Mouse (Mus musculus): ENCODE data around the gene Nkiras2.
A peak's percentile ranks its signal among the peaks of the same experiment; 100 is the strongest.
"Not testable (repeated sequence)": the region's sequence is repeated elsewhere in the genome, so short reads cannot be mapped to it uniquely, and the experiment has no call there.

The Nkiras2 gene

DNA sequence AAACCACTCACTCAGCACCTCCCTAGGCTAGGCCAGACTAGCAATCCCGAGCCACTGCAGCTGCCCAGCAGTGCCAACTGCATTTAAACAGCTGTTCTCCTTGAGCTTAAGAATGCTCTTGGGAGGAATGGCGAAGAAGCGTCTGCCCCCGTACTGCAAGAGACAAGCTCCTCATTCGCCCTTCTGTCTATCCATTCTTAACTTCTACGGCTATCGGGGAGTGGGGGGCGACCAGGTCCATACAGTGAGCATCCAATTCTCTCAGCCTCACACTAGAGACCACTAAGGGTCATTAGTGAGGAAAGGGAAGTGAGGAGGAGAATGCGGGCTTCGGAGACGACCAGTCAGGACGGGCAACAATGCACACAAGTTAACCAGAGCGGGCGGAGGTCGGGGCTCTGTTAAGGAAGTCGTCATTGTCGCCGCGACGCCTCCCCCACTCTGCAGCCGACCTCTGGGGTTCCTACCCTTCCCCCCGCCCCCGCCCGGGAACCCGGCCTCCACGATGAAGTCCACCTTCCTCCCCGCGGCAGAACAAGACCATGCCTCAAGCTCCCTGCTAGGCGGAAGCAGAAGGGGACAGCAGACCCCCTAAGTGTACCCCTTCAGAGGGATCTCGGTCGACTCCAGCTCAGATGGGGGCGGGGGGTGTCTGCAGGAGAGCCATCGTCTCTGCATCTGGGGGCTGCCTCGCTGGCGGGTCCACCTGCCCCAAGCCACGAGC is at the start of gene Nkiras2:
Gene Nkiras2 (plus strand): TSS at position 484 of the 724 bp plus-strand sequence.
- DNase-seq, result peak; percentile 64

DNA sequence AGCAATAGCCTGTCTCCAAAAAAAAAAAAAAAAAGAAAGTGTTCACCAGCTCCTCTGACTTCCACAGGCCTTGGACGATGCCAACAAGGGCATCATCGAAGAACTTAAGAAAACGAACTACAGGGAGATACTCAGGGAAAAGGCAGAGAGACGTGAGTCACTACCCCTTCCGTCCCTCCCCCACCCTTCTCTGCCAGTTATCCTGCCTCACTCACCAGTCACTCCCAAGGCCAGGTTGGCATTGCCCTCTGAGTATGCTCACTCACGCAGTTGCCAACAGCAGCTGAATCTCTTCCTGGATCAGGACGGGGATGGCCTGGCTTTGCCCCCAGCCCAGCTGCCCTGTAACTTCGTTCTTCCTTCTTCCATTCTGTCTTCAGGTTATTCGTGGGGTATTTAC is 49.3 kb upstream of the Nkiras2 start:
- no peak for DNase-seq

DNA sequence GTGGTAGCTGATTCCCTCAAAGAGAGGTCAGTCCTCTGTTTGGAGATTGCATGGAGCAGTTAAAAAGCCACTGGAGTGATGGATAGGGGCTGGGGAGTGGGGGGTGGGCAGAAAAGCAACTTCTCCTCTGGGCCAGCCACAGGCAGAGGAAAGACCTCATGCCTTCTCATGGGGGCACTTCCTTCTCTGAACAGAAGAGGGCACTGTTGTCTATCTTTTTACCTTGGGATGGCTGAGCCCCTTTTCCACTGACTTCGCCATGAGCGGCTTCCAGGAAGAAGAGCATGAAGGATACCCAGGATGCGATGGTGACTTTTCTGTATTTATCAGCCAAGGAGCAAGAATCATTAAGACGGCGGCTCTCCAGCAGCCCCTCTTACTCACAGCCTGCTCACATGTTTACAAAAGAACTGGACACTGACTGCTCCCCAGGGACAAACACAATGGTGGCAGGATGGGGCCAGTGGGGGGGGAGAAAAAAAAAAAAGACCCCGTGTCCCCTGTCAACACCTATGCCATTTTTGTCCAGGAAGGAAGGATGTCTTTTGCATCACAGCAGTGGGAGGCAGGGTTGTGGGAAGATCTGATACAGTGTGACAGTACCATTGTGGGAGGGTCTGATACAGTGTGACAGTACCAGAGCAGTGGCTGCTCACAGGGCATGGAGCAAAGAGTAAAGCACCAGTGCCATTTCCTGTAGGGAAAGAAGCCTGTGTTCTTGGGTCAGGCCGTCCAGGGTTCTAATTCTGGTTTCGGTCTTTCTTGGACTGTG is 48.4 kb upstream of the Nkiras2 start:
- DNase-seq, result peak; percentile 72

DNA sequence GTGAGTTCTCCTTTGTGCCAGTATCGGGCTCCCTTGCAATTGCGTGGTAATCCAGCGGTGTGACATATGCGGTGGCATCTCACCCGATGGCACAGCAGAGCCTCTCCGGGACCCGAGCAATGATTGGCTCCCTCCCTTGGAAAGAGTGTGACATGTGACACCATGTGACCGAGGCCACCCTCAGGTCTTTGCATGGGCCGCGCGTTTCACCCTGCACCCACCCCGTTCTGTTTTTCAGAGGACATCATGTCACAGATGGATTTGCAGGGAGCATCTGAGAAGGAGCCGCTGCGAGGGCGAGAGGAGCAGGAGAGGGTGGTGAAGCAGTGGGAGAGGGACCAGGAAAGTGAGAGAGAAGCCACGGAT is 47.9 kb upstream of the Nkiras2 start:
- DNase-seq, result no peak

DNA sequence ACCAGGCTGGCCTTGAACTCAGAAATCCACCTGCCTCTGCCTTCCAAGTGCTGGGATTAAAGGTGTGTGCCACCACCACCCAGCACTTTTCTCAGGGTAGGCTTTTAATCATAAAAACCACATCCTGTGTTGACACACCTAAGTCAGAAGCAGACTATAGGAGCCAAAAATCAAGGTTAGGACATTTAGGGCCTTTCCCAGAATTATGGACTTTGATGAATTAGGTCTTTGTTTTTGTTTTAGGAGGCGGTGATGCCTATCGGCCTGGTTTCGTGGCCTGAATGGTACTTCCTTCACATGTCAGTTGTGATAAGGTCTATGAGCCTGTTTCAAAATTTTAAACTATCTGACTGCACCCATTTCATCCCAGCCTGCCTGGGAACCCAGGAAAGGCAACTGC is 44.9 kb upstream of the Nkiras2 start:
- DNase-seq, result no peak

DNA sequence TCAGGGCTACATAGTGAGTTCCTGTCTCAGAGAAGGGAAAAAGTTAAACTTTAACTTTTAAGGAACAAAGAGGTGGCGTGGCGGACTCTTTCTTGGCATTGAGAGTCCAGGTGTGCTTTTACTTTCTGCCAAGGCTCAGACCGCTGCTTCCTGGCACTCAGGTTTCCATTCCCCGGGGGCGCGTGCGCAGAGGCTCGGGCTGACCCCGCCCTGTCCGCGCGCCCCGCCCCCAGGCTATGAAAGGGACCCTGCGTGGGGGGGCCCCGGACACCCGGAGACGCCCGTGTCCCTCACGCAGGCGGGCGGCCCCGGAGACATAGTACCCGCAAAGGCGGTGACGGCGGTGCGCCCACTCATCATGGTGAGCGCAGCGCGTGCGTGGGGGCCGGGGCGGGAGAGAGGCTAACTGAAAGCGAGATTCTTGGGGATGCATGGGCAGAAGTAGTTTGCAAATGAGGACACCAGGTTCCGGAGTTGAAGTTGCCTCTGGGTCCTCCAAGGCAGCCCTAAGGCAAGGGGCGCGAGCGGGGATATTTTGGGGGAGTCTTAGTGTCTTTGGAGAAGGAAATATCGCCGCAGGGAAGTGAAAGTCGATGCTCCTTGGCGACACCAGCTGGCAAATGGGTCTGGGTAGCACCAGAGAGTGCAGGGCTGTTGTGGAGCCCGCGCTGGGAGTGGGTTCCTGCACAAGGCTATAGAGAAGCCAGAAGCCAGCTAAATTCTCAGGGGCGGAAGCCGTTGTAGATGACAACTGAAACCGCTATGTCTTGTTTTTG is 44.1 kb upstream of the Nkiras2 start, which contains the start of gene Cnp:
Gene Cnp (plus strand): TSS at position 197 of the 776 bp plus-strand sequence.
- peak; percentile 71 for DNase-seq

DNA sequence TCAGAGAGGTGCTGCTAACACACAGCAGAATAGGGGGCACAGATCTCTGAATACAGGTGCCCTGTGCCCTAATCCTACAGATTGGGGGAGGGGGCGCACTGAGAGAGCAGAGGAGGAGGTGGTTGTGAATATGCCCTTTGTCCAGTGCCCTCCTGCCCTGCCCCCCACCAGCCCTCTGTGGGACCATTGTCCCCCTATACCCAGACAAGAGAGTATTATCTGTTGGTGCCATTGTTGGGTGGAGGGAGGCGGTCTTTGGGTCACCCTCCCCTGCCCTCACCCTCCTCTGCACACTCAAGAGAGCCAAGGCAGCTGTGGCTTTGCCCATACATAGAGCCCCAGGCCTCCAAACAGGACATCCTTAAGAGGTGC is 43.6 kb upstream of the Nkiras2 start:
- DNase-seq, result peak; percentile 30

DNA sequence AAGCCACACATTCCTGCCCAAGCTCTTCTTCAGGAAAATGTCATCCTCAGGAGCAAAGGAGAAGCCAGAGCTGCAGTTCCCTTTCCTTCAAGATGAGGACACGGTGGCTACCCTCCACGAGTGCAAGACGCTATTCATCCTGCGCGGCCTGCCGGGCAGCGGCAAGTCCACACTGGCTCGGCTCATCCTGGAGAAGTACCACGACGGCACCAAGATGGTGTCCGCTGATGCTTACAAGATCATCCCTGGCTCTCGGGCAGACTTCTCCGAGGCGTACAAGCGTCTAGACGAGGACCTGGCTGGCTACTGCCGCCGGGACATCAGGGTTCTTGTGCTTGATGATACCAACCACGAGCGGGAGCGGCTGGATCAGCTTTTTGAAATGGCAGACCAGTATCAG is 42.8 kb upstream of the Nkiras2 start:
- DNase-seq, result no peak

DNA sequence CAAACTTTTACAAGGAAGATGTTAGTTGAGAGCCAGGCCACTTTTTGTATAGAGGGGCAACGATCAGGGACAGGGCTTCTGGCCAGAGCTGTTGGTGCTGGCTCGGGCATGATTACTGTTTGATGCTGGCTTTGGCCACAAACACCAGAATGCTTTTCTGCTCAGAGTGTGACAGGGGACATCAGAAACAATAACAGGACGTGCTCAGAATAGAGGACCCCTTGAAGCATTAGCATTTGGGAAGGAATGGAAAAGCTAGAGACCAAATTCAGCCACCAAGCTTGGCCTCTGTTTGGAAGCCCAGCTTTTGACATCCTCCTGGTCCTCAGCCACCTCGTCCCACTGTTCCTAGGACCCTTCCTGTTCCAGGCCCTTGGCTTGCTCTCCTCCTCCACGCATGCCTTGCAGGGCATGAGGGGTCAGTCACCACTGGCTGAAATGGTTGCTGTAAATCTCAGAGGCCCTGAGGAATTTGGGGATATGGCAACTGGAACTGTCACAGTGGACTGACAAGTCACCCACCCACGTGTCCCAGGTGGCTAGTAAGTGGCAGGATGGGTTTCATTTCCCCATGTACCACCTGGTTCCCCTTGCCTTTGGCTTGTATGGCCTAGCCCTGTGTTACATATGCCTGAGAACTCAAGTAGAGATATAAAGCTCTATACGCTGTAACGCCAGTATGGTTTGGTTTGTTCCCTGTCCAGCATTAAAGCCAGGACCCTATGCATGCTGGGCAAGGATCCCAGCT is 41.0 kb upstream of the Nkiras2 start:
- DNase-seq, result no peak

DNA sequence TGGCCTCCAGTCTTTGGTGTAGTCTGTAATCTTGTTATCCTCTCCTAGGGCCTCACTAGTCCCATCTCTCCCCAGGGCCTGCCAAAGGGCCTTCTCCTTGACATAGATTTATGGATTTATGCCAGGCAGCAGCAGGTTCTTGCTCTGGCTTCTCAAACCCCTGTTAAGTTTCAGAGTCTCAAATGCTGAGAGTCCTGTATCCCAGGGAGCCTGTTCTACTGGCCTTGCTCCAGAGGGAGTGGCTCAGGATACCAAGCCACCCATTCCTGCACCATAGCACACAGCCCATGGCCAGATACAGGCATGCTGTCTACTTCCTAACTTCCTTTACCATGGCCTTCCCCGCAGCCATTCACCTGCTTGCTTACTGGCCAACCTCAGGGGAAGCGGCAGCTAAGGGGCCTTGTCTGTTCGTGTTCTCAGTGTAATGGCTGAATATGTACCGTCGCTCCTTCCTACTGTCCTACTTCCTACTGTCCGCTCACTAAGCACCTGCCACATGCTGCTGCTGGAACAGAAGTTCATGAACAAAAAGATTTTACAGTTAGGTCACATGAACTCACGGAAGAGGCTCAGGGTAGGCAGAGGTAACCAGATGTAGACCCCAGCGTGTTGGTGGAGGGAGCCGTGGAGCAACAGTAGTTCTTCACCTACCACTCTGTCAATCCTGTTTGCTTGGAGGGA is 39.8 kb upstream of the Nkiras2 start:
- no peak for DNase-seq

DNA sequence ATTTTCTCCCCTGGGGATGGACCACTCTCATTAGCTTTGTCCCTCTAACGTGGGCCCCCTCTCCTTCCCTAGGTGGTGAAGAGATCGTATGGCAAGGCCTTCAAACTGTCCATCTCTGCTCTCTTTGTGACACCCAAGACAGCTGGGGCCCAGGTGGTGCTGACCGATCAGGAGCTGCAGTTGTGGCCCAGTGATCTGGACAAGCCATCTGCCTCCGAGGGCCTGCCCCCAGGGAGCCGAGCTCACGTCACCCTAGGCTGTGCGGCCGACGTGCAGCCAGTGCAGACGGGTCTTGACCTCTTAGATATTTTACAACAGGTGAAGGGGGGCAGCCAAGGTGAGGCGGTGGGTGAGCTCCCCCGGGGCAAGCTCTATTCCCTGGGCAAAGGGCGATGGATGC is 38.8 kb upstream of the Nkiras2 start:
- DNase-seq, result no peak

DNA sequence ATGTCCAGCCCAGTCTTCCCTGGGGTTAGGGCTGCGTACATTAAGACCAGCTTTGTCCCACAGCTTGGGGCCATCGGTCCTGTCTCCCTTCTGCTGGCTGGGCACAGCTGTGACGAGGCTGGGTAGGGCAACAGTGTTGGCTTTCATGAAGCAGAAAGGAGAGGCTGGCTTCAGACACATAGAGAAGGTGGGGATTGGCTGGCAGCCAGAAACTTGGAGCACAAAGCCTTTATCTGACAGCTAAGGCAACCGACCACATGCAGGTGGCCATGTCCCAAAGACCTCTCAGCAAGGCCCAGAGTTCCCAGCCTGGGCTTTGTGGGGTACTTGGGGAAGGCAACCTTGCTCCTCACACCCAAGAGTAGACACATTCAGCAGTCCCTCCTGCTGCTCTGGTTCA is 37.3 kb upstream of the Nkiras2 start:
- DNase-seq, result peak; percentile 48

DNA sequence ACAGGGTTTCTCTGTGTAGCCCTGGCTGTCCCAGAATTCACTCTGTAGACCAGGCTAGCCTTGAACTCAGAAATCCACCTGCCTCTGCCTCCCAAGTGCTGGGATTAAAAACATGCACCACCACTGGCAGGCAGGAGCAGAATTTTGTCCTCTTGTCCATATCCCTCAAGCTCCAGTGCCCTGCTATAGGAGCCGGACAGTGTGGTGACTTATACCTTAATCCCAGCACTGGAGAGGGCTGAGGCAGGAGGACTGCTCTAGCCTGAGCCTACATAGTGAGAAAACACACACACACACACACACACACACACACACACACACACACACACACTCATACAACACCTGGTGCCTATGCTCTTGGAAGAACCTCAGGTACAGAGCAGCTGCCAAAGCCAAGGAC is 36.6 kb upstream of the Nkiras2 start:
- DNase-seq, result not testable (repeated sequence)

DNA sequence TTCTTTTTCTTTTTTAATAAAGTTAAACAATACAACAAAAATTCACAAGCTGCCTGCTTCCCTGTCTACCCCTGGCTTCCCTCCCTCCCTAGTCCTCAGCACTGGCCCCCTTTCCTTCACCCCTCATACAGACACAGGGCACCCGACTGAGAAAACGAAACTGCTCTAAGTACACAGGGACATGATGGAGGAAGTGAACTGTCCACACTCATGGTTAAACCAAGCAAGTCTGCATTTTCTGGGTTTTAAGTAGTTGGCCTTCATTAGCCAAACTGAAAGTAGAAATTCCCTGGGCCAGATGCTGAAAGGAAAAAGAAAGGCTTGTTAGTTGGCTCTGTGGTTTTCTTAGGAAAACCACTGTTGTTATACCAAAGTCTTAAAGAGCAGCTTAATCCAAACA is 36.2 kb upstream of the Nkiras2 start:
- DNase-seq, result no peak

DNA sequence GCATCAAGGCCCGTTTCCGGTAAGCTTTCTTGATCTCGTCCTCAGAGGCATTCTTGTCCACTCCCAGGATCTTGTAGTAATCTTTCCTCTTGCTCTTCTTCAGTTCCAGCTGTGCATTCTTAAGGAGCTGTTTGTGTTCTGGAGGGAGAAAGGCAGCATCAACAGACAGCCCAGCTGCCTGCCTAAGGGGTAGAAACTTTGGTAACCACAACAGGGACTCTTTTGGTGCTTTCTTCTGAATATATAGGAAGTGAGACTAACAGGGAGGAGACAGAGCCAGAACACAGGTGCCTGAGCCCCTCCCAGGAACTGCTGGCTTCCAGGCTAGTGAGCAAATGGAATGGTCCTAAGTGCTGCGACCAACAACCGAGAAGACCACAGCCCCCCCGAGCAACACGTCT is 34.5 kb upstream of the Nkiras2 start:
- no peak for DNase-seq

DNA sequence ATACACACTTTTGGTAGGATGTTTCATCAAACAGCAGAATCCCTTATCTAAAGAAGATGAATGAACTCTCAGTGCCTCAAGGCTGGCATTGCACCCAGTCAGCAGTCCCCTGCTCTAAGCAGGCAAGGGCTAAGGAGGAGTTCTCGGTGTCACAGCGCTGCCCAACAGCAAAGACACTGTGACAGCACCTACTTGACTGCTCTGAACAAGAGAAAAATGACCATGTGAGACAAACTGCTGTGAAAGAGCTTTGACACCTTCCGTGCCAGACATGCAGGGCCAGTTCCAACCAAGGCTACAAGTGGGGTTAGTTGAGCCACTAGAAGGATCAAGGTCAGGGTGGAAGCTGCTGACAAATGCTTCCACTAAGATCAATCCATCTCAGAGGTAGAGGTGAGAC is 33.9 kb upstream of the Nkiras2 start:
- no peak for DNase-seq

DNA sequence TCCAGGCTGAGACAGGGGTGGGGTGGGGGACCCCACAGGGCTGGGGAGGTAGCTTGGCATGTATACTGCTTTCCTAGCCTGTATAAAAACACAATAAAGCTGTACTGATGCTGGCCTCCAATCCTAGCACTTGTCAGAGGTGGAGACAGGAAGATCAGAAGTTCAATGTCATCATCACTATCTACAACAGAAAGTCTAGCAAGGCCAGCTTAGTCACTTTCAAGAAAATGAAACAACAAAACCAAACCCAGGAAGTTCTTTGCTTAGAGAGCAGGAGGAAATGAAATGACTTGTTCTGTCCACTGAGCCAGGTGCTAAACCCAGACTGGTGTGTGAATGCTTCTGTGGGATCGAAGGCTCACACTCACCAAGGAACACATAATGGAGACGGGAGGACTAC is 30.6 kb upstream of the Nkiras2 start:
- DNase-seq, result no peak

DNA sequence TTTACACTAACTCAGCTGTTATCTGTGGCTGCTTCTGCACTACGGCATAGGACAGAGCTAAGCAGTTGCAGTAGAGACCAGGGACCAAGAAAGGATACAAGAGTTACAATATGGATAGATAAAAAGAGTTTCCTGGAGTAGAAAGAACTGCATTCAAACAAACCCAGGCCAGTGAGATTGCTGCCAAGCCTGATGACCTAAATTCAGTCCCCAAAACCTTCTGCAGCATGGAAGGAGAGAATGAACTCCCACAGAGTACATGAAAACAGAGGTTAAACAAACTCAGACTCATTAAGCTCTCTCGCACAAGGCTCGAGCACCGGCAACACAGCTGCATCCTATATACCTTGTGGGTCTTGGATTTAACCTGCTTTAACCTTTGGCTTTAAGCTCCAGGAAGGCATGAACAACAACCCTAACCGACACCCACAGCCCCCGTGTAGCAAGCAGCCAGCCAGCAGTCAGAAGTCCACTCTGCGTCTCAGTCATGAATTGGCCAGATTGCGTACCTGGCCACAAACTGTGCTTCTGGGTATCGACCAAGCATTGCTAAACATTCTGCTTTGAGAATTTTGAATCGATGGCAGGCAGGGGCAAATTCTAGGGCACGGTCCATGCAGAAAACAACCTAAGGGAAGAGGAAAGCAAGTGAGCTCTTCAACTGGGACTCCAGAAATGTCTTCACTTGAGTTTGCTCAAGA is 26.5 kb upstream of the Nkiras2 start:
- DNase-seq, result no peak

DNA sequence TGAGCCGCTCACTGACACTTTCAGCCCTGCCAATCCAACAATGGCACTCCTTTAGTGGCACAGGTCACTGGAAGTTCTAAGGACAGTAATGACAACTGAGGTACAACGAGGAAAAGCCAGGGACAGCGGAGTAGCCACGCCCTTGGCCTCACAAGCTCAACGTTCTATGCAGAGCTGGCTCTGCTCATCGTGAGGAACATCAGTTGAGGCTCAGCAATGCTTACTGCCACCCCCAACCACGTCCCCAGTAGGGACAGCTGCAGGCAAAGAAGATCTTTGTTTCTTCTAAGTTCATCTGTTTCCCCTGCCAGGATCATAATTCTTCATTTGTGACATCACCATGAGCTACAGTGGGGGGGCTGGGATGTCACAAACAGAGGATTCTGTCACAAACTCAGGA is 24.4 kb upstream of the Nkiras2 start:
- DNase-seq, result no peak

DNA sequence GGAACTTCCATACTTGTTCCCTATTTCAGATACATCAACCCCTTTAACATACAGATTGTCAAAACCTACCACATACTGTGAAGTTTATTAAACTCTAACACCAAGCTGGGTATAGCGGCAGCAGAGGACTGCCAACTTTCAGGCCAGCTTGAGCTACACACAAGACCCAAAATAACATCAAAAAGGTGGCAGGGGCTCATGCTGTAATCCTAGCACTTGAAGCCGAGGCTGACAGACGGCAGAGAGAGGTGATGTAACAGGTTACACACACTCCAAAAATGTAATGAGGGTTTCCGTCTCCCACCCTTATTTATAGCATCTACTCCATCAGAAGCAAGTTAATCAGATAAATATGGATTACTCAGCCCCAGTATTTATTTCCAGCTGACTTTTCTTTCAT is 23.5 kb upstream of the Nkiras2 start:
- DNase-seq, result no peak

DNA sequence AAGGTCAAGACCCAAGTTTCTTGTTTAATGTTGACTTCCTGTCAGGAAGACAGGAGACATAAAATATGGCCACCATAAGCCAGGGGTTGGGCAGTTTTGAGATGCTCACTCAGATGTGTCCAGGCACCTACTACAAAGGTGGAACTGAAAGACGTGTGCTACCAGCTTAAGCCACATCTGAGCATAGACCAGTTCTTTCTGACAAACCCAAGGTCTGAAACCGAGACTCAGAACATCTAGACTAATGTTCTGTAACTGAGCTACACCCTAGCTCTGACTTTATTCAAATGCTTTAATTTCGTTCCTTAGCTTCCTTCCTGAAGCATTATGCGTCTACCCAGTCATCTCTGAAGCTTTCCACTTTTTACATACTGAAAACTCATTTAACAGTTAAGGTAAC is 21.0 kb upstream of the Nkiras2 start:
- no peak for DNase-seq

DNA sequence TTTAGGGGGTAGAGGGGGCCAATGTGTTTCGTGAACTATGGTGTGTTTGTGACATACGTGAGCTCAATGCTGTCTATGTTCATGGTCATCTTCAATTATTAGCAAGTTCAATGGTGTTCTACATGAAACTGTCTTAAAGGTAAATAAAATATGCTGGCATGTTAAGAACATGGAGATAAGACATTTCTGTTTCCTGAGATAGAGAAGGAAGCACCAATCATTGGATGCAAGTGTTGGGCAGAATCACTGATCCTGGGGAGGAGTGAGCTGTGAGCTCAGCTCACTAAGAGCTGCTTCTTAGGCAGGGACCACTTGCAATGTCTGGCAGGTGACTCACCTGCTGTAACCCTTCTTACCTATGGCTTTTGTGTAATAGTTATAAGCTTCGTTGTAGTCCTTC is 17.7 kb upstream of the Nkiras2 start:
- DNase-seq, result no peak

All from right cerebral cortex, postnatal 4 days (tissue).